Mouse (Mus musculus) G1E (cell line): ENCODE measurements around the gene Tmem240. TPM values are rescaled to one million over a fixed set of nuclear protein-coding genes. Genes with fewer than 3 reads are reported as not detected.

Experiments
- ATAC-seq: 2 replicates; pipeline ENCODE4 v1.8.0; 2016; ENCODE audit warnings: mild to moderate bottlenecking; ENCODE audit not compliant: insufficient number of reproducible peaks, poor library complexity, low FRiP score, severe bottlenecking; ENCODE audit errors: extremely low read depth
- DNase-seq: peaks from one replicate; pipeline ENCODE4 v3.0.0; 2012; ENCODE audit warnings: low spot score
- H3K27me3 ChIP-seq: 2 replicates; pipeline ENCODE4 v1.6.1; 2012; ENCODE audit warnings: mild to moderate bottlenecking, low read length, inconsistent platforms; ENCODE audit not compliant: insufficient read depth
- H3K36me3 ChIP-seq: replicated peaks from 2 replicates; pipeline ENCODE3; 2012; ENCODE audit warnings: mild to moderate bottlenecking, inconsistent platforms
- H3K4me1 ChIP-seq: 2 replicates; pipeline ENCODE4 v1.6.1; 2012; ENCODE audit warnings: low read depth, low read length, inconsistent platforms, mixed read lengths; ENCODE audit not compliant: insufficient read depth
- H3K4me3 ChIP-seq: 2 replicates; pipeline ENCODE4 v1.5.1; 2012; ENCODE audit warnings: low read depth, mild to moderate bottlenecking, inconsistent platforms, low read length, moderate library complexity, mixed read lengths
- H3K9me3 ChIP-seq: replicated peaks from 2 replicates; pipeline ENCODE4 v1.6.1; 2012; ENCODE audit warnings: inconsistent platforms
- CTCF ChIP-seq: IDR thresholded peaks from 2 replicates; pipeline ENCODE4 v1.5.1; 2012; ENCODE audit warnings: low read depth, low read length, inconsistent platforms, mixed read lengths
- GATA1 ChIP-seq: IDR thresholded peaks from 2 replicates; pipeline ENCODE4 v1.6.1; 2012; ENCODE audit warnings: borderline replicate concordance, low read length, inconsistent platforms, mixed read lengths
- GATA2 ChIP-seq: IDR thresholded peaks from 2 replicates; pipeline ENCODE4 v1.6.1; 2012; ENCODE audit warnings: low read depth, low read length, inconsistent platforms, borderline replicate concordance
- POLR2AphosphoS5 ChIP-seq: IDR thresholded peaks from 2 replicates; pipeline ENCODE4 v1.6.1; 2012; ENCODE audit warnings: low read depth, low read length, inconsistent platforms; ENCODE audit not compliant: insufficient replicate concordance
- TAL1 ChIP-seq: conservative IDR thresholded peaks from 2 replicates; pipeline ENCODE4 v1.6.1; 2012; ENCODE audit warnings: low read depth, low read length, inconsistent platforms, mixed read lengths
- polyA plus RNA-seq: library from polyadenylated mRNA; stranded (reverse); fragments of >175 nt; gene quantifications from 2 replicates; pipeline ENCODE4 v1.2.3, GENCODE M21; 2012
- total RNA-seq, 2 experiments: library from RNA; stranded (forward) in 1 of 2; stranded (reverse) in 1 of 2; fragments of 200-1000 nt in 1 of 2; fragments of >200 nt in 1 of 2; fragmentation: Nextera tagmentation in 1 of 2; gene quantifications; 2 replicates each; pipeline ENCODE4 v1.2.3; 2014 to 2017

The Tmem240 gene
- total and polyA plus RNA-seq, 3 experiments, result 0.55 to 0.98 (median 0.68) TPM

- H3K4me1 ChIP-seq, result peaks cover 34% of the 10 kb centered on the region
- DNase-seq (no peak), ATAC-seq (no peak)
- peaks cover 40% of the 10 kb centered on the region for H3K27me3 ChIP-seq
- no peak for TF ChIP-seq CTCF
- no peak overlapping the region for H3K4me3 ChIP-seq
- peaks cover 13% of the 10 kb centered on the region for H3K9me3 ChIP-seq
- H3K36me3 ChIP-seq, result no peaks in the 10 kb centered on the region
Measured at GRCm38 (mm10) chr4:155695531-155696062, 39.0 kb upstream of the Tmem240 start.

GRCm38 (mm10) chr4:155696261-155697255, 38.0 kb upstream of the Tmem240 start:
- H3K4me3 ChIP-seq, result no peak overlapping the region; the same call in 1 of the 2 replicates
- no peak for TF ChIP-seq CTCF
- no peaks in the 10 kb centered on the region for H3K36me3 ChIP-seq
- DNase-seq, result peak; percentile 41
- ATAC-seq, result peak; percentile 50; the same call in 1 of the 2 replicates
- H3K9me3 ChIP-seq, result peaks cover 13% of the 10 kb centered on the region
- H3K4me1 ChIP-seq, result peaks cover 34% of the 10 kb centered on the region
- peaks cover 31% of the 10 kb centered on the region for H3K27me3 ChIP-seq

GRCm38 (mm10) chr4:155700425-155700824, 34.2 kb upstream of the Tmem240 start:
- no peak for TF ChIP-seq POLR2AphosphoS5
- TF ChIP-seq CTCF, result peak; percentile 48
- no peaks in the 10 kb centered on the region for H3K36me3 ChIP-seq
- no peak for ATAC-seq

GRCm38 (mm10) chr4:155703425-155703929, 31.1 kb upstream of the Tmem240 start:
- peak overlapping the region; percentile 19; the same call in 1 of the 2 replicates for H3K4me3 ChIP-seq
- peaks cover 33% of the 10 kb centered on the region for H3K4me1 ChIP-seq
- no peaks in the 10 kb centered on the region for H3K9me3 ChIP-seq
- DNase-seq, result no peak
- TF ChIP-seq CTCF (no peak), TAL1 (no peak), GATA2 (no peak), POLR2AphosphoS5 (no peak), GATA1 (no peak)
- no peak for ATAC-seq
- peaks cover 17% of the 10 kb centered on the region for H3K36me3 ChIP-seq
- H3K27me3 ChIP-seq, result no peaks in the 10 kb centered on the region

More at GRCm38 (mm10) chr4:155700425-155700824, 34.2 kb upstream of the Tmem240 start:
- DNase-seq, result no peak
- Histone ChIP-seq H3K27me3 (peaks cover 9% of the 10 kb centered on the region), H3K4me1 (peaks cover 32% of the 10 kb centered on the region), H3K9me3 (no peaks in the 10 kb centered on the region), H3K4me3 (no peak overlapping the region)

GRCm38 (mm10) chr4:155704721-155705591, 29.6 kb upstream of the Tmem240 start, which contains the start of gene Ssu72:
TSS of gene Ssu72 (plus strand) at chr4:155704800.
- peak; percentile 64 for DNase-seq
- no peaks in the 10 kb centered on the region for H3K9me3 ChIP-seq
- ATAC-seq, result peak; percentile 78
- peak within 1 kb of the TSS; percentile 99 for H3K4me3 ChIP-seq
- TF ChIP-seq CTCF (no peak), POLR2AphosphoS5 (no peak), GATA1 (no peak), GATA2 (no peak), TAL1 (no peak)
- H3K4me1 ChIP-seq, result peaks cover 47% of the 10 kb centered on the region
- H3K27me3 ChIP-seq, result no peaks in the 10 kb centered on the region
- peaks cover 29% of the 10 kb centered on the region for H3K36me3 ChIP-seq

- TF ChIP-seq GATA1, result no peak
- TF ChIP-seq POLR2AphosphoS5, result no peak
- TF ChIP-seq GATA2, result no peak
- no peak for TF ChIP-seq CTCF
- no peak for TF ChIP-seq TAL1
- DNase-seq (peak; percentile 31), ATAC-seq (no peak)
- H3K36me3 ChIP-seq, result peaks cover 34% of the 10 kb centered on the region
- no peaks in the 10 kb centered on the region for H3K9me3 ChIP-seq
- no peaks in the 10 kb centered on the region for H3K27me3 ChIP-seq
- peaks cover 53% of the 10 kb centered on the region for H3K4me1 ChIP-seq
- H3K4me3 ChIP-seq, result peak overlapping the region; percentile 99
Measured at GRCm38 (mm10) chr4:155705592-155705929, 29.0 kb upstream of the Tmem240 start.
